Mouse (Mus musculus) lung, adult 2 months (tissue): ENCODE data around the gene Syn3.
"Not testable (repeated sequence)": the region's sequence is repeated elsewhere in the genome, so short reads cannot be mapped to it uniquely, and the experiment has no call there.

Experiments
- CTCF ChIP-seq: fragments of 200-500 bp; IDR thresholded peaks from 2 replicates; pipeline ENCODE4 v1.5.1; 2011; ENCODE audit warnings: mild to moderate bottlenecking, low read length, control low read depth; ENCODE audit not compliant: insufficient read depth
- POLR2A ChIP-seq: fragments of 200-500 bp; IDR thresholded peaks from 2 replicates; pipeline ENCODE4 v1.6.1; 2011; ENCODE audit warnings: low read depth, mild to moderate bottlenecking, control low read depth, low read length, borderline replicate concordance; ENCODE audit errors: extremely low read depth

DNA sequence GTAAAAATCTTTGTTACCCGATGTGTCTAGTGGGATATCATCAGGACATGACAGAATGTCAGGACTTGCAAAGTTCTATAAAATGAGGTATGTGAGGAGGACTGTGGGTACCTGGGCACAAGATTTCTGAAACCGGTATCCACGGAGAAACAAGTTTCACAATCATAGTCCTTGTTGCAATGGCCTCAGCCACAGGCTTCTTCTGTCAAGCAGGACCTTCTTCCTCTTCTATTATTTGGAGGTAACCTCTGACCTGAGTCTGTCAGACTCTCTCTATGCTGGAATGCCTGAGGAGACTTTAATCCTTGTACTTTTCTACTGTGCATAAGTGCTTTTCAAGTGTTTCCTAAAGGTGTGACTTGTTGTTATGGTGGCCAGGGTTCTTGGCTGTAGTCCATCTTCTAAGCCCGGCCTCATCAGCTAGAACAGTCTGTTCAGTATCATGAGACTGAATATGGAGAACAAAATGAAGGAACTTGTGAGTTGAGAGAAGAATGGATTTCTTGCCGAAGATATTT, 27.7 kb upstream of the Syn3 start:
- not testable (repeated sequence) for TF ChIP-seq POLR2A, CTCF
